Mouse (Mus musculus) cerebellum, adult 2 months (tissue): Measurements from ENCODE around the gene Zfand2a.

Experiments
- CTCF ChIP-seq: fragments of 200-500 bp; IDR thresholded peaks from 2 replicates; pipeline ENCODE4 v1.5.1; 2011; ENCODE audit warnings: low read depth, mild to moderate bottlenecking, control low read depth, low read length, moderate library complexity, borderline replicate concordance; ENCODE audit not compliant: insufficient read depth
- POLR2A ChIP-seq: fragments of 200-500 bp; IDR thresholded peaks from 2 replicates; pipeline ENCODE4 v1.6.1; 2011; ENCODE audit warnings: low read length, control low read depth, borderline replicate concordance; ENCODE audit not compliant: insufficient read depth

DNA sequence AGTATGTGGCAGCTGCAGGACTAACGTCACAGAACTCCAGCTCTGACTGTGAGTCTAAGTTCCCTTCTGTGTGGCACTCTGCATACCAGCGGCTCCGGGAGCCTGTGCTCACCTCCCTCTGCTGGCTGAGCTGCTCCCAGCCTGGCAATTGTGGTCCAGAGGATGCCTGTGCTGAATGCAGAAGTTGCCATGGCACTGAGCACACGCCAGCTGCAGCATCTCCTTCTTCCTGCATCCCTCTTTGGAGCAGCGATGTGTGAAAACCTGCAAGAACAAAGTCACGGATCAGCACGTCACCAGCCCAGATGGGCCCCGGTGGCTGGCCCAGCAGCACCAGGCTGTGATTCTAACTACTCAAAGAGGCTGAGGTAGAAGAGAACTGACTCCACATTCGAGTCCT is 9.6 kb downstream of the Zfand2a start:
- TF ChIP-seq CTCF (no peak), POLR2A (no peak)
